Mouse (Mus musculus): ENCODE measurements around the gene Prr36. TPM values are rescaled to one million over a fixed set of nuclear protein-coding genes. Genes with fewer than 3 reads are reported as not detected.

Prr36 gene
- total and polyA plus RNA-seq, 3 experiments, result 0.16 to 0.60 (median 0.36) TPM

GRCm38 (mm10) chr8:4207016-4207350 is 10.3 kb downstream of the Prr36 start:
- Histone ChIP-seq H3K4me3 (ENCODE audit: low read depth, low read length) (no peak overlapping the region), H3K9me3 (replicated peaks) (no peaks in the 10 kb centered on the region), H3K27me3 (ENCODE audit: insufficient read depth, low read length) (peaks cover 33% of the 10 kb centered on the region), H3K4me1 (ENCODE audit: insufficient read depth, low read depth, low read length) (peaks cover 12% of the 10 kb centered on the region), H3K36me3 (replicated peaks) (peaks cover 3% of the 10 kb centered on the region)
- ATAC-seq (ENCODE audit: extremely low read depth, insufficient number of reproducible peaks, low FRiP score, poor library complexity, severe bottlenecking) (no peak), DNase-seq (ENCODE audit: low spot score) (no peak)
- TF ChIP-seq GATA2 (IDR thresholded peaks at IDR 0.05; ENCODE audit: borderline replicate concordance, low read depth, low read length), result no peak
- no peak for TF ChIP-seq TAL1 (conservative IDR thresholded peaks at IDR 0.05; ENCODE audit: low read depth, low read length)
- TF ChIP-seq CTCF (IDR thresholded peaks at IDR 0.05; ENCODE audit: low read depth, low read length), result no peak
- TF ChIP-seq GATA1 (IDR thresholded peaks at IDR 0.05; ENCODE audit: borderline replicate concordance, low read length), result no peak
- TF ChIP-seq POLR2AphosphoS5 (IDR thresholded peaks at IDR 0.05; ENCODE audit: insufficient replicate concordance, low read depth, low read length), result no peak

DNA sequence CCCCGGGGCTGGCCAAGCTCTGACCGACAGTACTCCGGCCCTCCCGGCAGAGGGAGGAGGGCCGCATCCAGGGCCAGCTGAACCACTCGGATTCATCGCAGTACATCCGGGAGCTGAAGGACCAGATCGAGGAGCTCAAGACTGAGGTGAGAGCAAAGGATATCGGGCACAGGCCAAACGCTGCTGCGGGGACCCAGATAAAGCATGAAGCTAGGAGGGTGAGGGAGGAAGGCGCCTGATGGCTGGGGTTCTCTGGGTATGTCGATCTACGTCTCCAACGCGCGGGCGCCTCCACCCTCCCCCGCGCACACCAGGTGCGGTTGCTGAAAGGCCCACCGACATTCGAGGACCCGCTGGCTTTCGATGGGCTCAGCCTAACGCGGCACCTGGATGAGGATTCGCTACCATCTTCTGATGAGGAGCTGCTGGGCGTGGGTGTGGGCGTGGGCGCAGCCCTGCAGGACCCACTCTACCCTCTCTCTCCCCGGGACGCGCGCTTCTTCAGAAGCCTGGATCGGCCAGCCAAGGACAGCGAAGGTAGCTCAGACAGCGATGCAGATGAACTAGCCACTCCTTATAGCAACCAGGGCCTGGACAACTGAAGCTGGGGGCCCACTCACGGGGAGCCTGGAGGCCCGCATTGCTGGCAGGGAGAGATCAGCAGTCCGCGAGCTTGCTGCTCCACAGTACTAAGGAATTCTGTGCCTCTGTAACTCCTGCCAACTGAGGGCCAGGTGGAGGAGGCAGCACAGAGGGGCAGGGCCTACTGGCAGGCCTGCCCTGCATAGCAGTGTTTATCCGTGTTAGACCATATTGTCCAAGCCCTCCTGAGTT is 10.9 kb downstream of the Prr36 start:
- H3K36me3 ChIP-seq (replicated peaks), result peaks cover 3% of the 10 kb centered on the region
- H3K9me3 ChIP-seq (replicated peaks), result no peaks in the 10 kb centered on the region
- H3K4me1 ChIP-seq (ENCODE audit: insufficient read depth, low read depth, low read length), result peaks cover 12% of the 10 kb centered on the region
- peaks cover 33% of the 10 kb centered on the region for H3K27me3 ChIP-seq (ENCODE audit: insufficient read depth, low read length)
- DNase-seq (ENCODE audit: low spot score) (no peak), ATAC-seq (ENCODE audit: extremely low read depth, insufficient number of reproducible peaks, low FRiP score, poor library complexity, severe bottlenecking) (no peak)
- H3K4me3 ChIP-seq (ENCODE audit: low read depth, low read length), result no peak overlapping the region
- TF ChIP-seq CTCF (IDR thresholded peaks at IDR 0.05; ENCODE audit: low read depth, low read length) (no peak), GATA2 (IDR thresholded peaks at IDR 0.05; ENCODE audit: borderline replicate concordance, low read depth, low read length) (no peak), GATA1 (IDR thresholded peaks at IDR 0.05; ENCODE audit: borderline replicate concordance, low read length) (no peak), POLR2AphosphoS5 (IDR thresholded peaks at IDR 0.05; ENCODE audit: insufficient replicate concordance, low read depth, low read length) (no peak), TAL1 (conservative IDR thresholded peaks at IDR 0.05; ENCODE audit: low read depth, low read length) (no peak)

DNA sequence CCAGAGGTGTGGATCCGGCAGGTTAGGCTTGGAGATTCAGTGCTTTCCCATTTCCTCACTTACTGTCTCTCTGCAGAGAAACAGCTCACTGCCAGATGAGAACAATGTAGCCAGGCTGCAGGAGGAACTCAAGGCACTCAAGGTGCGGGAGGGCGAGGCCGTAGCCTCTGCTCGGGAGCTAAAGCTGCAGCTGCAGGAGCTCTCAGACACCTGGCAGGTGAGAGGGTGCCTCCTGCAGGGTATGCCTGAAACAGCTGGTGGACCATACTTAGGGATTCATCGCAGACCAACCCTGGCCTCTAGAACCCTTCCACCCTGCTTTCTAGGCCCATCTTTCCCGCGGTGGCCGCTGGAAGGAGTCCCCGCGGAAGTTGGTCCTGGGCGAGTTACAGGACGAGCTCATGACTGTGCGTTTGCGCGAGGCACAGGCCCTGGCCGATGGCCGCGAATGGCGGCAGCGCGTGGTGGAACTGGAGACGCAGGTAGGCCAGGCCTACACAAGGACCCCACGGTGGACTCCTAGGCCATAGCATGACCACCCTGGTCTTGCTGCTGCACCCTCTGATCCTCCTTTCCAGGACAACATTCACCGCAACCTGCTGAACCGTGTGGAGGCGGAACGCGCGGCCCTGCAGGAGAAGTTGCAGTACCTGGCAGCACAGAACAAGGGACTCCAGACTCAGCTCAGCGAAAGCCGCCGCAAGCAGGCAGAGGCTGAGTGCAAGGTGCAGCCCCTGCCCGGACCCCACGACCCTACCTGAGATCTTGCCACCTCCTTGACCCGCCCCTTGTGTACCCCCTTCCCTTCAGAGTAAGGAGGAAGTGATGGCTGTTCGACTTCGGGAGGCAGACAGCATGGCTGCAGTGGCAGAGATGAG is 11.8 kb downstream of the Prr36 start:
- TF ChIP-seq GATA1 (IDR thresholded peaks at IDR 0.05; ENCODE audit: borderline replicate concordance, low read length) (no peak), POLR2AphosphoS5 (IDR thresholded peaks at IDR 0.05; ENCODE audit: insufficient replicate concordance, low read depth, low read length) (no peak), TAL1 (conservative IDR thresholded peaks at IDR 0.05; ENCODE audit: low read depth, low read length) (no peak), GATA2 (IDR thresholded peaks at IDR 0.05; ENCODE audit: borderline replicate concordance, low read depth, low read length) (no peak), CTCF (IDR thresholded peaks at IDR 0.05; ENCODE audit: low read depth, low read length) (no peak)
- Histone ChIP-seq H3K9me3 (replicated peaks) (no peaks in the 10 kb centered on the region), H3K36me3 (replicated peaks) (peaks cover 3% of the 10 kb centered on the region), H3K27me3 (ENCODE audit: insufficient read depth, low read length) (peaks cover 28% of the 10 kb centered on the region), H3K4me3 (ENCODE audit: low read depth, low read length) (no peak overlapping the region), H3K4me1 (ENCODE audit: insufficient read depth, low read depth, low read length) (peaks cover 10% of the 10 kb centered on the region)
- DNase-seq (ENCODE audit: low spot score) (no peak), ATAC-seq (ENCODE audit: extremely low read depth, insufficient number of reproducible peaks, low FRiP score, poor library complexity, severe bottlenecking) (no peak)

GRCm38 (mm10) chr8:4201321-4201720 is 15.9 kb downstream of the Prr36 start:
- H3K4me1 ChIP-seq (ENCODE audit: insufficient read depth, low read depth, low read length), result no peaks in the 10 kb centered on the region
- TF ChIP-seq TAL1 (conservative IDR thresholded peaks at IDR 0.05; ENCODE audit: low read depth, low read length) (no peak), CTCF (IDR thresholded peaks at IDR 0.05; ENCODE audit: low read depth, low read length) (no peak), GATA2 (IDR thresholded peaks at IDR 0.05; ENCODE audit: borderline replicate concordance, low read depth, low read length) (no peak), GATA1 (IDR thresholded peaks at IDR 0.05; ENCODE audit: borderline replicate concordance, low read length) (no peak), POLR2AphosphoS5 (IDR thresholded peaks at IDR 0.05; ENCODE audit: insufficient replicate concordance, low read depth, low read length) (no peak)
- ATAC-seq (ENCODE audit: extremely low read depth, insufficient number of reproducible peaks, low FRiP score, poor library complexity, severe bottlenecking), result no peak
- H3K4me3 ChIP-seq (ENCODE audit: low read depth, low read length), result no peak overlapping the region
- peaks cover 2% of the 10 kb centered on the region for H3K36me3 ChIP-seq (replicated peaks)
- peaks cover 10% of the 10 kb centered on the region; the same call in 1 of the 2 replicates for H3K27me3 ChIP-seq (ENCODE audit: insufficient read depth, low read length)
- no peaks in the 10 kb centered on the region for H3K9me3 ChIP-seq (replicated peaks)
- DNase-seq (ENCODE audit: low spot score), result no peak

- Histone ChIP-seq H3K9me3 (replicated peaks) (no peaks in the 10 kb centered on the region), H3K4me1 (ENCODE audit: insufficient read depth, low read depth, low read length) (peaks cover 9% of the 10 kb centered on the region), H3K36me3 (replicated peaks) (no peaks in the 10 kb centered on the region), H3K4me3 (ENCODE audit: low read depth, low read length) (no peak overlapping the region), H3K27me3 (ENCODE audit: insufficient read depth, low read length) (no peaks in the 10 kb centered on the region)
- ATAC-seq (ENCODE audit: extremely low read depth, insufficient number of reproducible peaks, low FRiP score, poor library complexity, severe bottlenecking) (no peak), DNase-seq (ENCODE audit: low spot score) (no peak)
- no peak for TF ChIP-seq POLR2AphosphoS5 (IDR thresholded peaks at IDR 0.05; ENCODE audit: insufficient replicate concordance, low read depth, low read length)
- TF ChIP-seq GATA1 (IDR thresholded peaks at IDR 0.05; ENCODE audit: borderline replicate concordance, low read length), result no peak
- no peak for TF ChIP-seq CTCF (IDR thresholded peaks at IDR 0.05; ENCODE audit: low read depth, low read length)
- TF ChIP-seq GATA2 (IDR thresholded peaks at IDR 0.05; ENCODE audit: borderline replicate concordance, low read depth, low read length), result no peak
- TF ChIP-seq TAL1 (conservative IDR thresholded peaks at IDR 0.05; ENCODE audit: low read depth, low read length), result no peak
Measured at GRCm38 (mm10) chr8:4193588-4193894, 23.7 kb downstream of the Prr36 start.

Measured in G1E (cell line).